Mouse (Mus musculus): ENCODE measurements around the gene Mybphl. TPM values are rescaled to one million over a fixed set of nuclear protein-coding genes. Genes with fewer than 3 reads are reported as not detected.

Mybphl gene
- polyA plus RNA-seq, 1 experiment from 2014 or later, result 0.29 TPM

DNA sequence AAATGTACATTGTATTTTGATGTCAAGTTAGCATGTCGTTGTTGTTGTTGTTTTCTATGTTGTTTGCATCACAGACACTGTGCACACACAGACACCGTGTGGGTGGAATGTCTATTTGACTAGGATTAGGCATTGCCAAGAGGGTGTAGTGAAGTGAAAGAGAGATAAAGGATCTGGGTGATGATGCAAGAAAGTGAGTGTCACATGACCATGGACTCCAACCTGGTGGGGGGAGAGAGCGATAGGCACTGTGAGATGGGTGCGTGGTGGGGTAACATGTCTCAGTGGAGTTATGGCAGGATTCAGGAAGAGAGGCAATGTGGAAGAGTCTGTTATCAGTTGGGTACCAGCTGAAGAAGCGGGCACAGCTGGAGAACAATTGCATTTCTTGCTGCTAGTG is 4.0 kb downstream of the Mybphl start:
- DNase-seq (ENCODE audit: low spot score), result no peak

DNA sequence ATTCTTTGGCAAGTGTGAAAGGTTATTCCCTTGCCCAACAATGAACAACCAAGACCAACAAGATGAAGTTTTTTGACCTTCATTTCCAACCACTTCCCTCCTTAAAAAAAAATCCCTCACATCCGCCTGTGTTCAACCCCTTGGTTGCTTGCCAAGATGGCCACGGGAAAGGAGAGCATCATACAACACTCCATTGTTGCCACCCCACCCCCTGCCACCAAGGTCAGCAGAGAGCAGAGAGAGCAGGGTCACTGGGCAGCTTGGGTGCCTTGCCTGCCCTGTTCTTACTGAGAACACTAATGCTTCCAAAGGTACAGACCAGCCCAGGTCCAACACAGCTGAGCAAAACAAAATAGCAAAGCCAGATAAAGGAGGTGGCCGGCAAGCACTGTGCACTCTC is 7.6 kb downstream of the Mybphl start:
- DNase-seq (ENCODE audit: low spot score), result no peak

DNA sequence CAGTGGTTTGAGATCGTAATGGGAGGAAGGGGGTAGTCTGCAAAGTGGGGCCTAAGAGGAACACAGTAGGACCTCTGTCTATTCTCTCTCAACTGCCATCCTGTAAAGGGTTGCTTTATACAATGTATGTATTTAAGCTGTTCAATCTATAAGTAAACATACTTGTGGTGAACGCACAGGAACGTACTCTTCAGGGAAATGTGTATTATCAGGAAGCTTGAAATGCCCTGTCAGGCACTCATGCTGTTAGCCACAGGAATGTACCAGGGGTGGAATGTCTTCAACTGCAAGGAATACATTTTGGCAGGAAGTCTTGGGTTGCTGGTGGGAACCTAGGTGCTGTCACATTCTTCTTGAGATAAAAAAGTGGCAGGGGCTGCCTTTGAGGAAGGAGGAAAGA is 8.0 kb downstream of the Mybphl start:
- no peak for DNase-seq (ENCODE audit: low spot score)

DNA sequence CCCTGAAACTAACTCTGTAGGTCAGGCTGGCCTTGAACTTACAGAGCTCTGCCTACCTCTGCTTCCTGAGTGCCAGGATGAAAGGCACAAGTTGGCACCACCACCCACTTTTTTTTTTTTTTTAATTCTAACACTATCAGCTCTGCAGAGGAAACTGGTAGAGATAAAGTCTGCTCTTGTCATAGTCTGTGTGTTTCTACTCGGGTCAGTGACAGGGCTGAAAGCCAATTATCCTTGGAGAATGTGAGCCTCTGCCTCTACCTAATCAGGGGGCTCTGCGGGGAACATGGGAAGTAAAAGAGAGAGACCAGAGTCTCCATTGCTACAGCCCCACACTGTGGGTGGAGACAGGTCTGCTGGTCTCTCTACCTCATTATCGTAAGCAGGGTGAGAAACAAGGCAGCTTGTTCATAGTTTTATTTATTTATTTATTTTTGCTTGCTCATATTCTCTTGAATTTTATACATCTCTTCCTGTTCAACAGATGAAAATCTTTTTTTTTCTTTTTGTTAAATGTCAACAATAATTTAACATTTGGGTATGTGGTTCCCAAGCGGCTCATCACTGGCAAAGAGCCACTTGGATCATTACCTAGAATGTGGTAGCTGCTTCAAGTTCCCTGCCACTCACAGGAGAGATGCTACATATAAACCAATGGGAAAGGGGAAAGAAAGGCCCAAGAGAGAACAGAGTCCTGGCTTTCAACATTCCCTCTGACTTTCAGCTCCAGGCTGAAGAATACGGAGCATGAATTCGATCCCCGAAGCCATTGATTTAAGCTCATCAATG is 14.4 kb downstream of the Mybphl start:
- no peak for DNase-seq (ENCODE audit: low spot score)

GRCm38 (mm10) chr3:108380695-108381094 is 16.0 kb downstream of the Mybphl start:
- peak; percentile 16 for DNase-seq (ENCODE audit: low spot score)

- peak; percentile 38 for DNase-seq (ENCODE audit: low spot score)
Measured at GRCm38 (mm10) chr3:108381945-108382875, 17.5 kb downstream of the Mybphl start.

DNA sequence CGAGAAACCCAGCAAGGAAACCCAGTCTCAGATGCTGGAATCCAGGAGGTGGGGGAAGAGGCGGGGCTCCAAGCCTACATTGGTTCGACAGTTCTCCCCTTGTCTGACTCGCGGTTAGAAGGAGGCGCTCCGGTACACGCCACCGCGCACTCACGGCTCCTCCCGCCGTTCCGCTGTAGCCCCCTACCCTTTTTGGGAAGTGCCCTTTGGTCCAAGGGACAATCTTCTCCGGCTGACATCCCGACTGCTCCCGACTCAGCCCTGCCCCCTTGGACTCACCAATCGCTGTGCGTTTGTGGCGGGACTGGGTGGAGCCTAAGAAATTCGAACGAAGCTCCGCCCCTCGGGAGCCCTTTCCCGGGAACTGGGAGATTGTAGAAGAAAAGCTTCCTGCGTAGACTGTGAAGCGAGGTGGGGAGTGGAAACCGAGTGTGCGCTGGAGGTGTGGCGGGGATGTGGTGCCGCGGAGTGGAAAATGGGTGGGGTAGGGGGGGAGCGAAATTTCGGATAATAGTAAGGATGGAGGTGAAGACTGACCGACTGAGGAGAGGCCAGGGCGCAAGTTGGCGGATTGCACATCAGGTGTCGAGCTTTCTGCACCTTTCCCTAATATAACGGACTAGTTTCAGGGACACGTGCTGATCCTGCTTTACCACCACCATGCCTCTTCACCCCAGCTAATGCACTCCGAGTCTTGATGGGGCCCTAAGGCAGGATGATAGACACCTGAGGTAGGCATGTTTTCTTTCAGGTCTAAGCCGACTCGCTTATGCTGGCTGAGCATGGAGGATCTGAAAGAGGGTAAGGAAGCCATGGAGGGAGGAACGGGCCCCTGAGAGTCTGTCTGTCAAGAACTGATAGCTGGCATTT is 19.0 kb downstream of the Mybphl start, which contains the start of gene Psrc1:
Gene Psrc1, plus strand, starts transcription at position 355 of the 870 bp plus-strand sequence.
- DNase-seq (ENCODE audit: low spot score), result peak; percentile 68

- no peak for DNase-seq (ENCODE audit: low spot score)
Measured at GRCm38 (mm10) chr3:108384425-108384824, 19.7 kb downstream of the Mybphl start.

GRCm38 (mm10) chr3:108386186-108386585 is 21.5 kb downstream of the Mybphl start:
- no peak for DNase-seq (ENCODE audit: low spot score)

DNA sequence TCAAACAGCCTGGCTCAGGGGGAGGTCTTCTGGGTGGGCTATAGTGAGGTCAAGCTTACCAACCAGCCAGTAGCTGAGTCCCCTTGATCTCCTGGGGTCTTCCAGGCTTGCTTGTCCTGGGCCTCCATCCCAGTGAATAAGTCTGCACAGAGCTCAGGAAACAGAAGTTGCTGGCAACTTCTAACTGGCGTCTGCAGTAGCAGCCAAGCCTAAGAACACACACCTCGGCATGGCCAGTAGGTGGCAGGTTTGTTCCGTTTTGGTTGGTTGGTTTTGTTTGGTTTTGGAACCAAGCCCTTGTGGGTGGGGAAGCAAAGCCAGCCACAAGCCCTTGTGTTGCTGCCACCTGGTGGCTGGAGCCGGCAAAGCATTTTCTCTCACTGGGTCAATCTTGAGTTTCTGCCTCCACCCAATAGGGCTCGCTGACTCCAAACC is 24.4 kb downstream of the Mybphl start:
- peak; percentile 97 for DNase-seq (ENCODE audit: low spot score)

- no peak for DNase-seq (ENCODE audit: low spot score)
Measured at GRCm38 (mm10) chr3:108392299-108392698, 27.6 kb downstream of the Mybphl start.

DNA sequence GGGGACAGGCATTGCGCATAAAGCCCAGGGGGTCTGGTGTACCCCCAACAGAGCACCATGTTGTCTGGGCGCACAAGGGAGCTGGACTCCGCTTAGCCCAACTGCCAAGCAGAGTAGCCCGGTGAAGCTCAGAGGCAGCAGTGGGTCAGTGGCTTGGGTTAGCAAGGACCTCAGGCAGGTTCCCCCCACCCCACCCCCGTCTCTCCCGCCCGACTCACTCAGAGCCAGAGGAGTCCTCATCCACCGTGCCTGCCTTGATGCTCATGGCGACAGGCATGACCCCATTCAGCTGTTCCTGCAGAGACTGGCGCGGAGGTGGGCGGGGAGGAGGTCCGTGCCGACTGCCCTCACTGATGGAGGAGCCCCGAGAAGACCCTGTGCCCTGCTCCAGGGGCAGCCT is 28.1 kb downstream of the Mybphl start:
- DNase-seq (ENCODE audit: low spot score), result no peak

DNA sequence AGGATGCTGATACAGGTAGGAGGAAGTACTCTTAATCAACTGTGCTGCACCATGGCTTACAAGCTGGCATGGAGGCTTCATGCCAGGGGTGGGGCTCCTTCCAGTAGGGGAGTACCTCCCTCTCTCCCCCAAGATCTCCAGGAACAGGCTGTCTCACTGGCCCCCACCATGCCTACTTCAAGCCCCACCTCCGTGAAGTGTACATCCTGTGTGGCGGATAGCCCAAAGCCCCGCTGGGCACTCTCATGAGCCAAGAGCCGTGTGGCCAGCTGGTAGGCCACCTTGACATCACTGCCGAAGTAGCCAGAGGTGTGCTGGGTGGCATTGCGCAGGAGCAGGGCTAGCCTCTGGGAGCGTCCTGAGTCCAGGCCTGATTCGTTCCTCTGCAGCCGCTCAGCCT is 33.6 kb downstream of the Mybphl start:
- no peak for DNase-seq (ENCODE audit: low spot score)

DNA sequence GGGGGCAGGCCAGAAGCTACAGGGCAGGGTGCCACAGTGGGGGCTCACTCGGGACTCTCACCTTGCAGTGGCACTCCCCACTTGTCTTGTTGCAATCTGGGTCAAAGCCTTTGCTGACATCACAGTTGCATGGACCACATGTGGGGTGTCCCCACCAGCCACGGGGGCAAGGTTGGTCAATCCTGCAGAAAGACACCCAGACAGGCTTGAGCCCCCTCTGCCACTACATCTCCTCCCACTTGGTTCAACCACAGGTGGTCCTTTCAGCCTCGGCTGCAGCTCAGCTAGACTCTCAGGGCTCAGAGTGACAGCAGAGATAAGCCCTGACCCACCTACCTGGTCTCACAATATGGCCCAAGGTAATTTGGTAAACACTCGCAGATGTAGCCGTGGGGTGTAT is 35.7 kb downstream of the Mybphl start:
- no peak for DNase-seq (ENCODE audit: low spot score)

GRCm38 (mm10) chr3:108401692-108402527 is 37.2 kb downstream of the Mybphl start:
- peak; percentile 97 for DNase-seq (ENCODE audit: low spot score)

DNA sequence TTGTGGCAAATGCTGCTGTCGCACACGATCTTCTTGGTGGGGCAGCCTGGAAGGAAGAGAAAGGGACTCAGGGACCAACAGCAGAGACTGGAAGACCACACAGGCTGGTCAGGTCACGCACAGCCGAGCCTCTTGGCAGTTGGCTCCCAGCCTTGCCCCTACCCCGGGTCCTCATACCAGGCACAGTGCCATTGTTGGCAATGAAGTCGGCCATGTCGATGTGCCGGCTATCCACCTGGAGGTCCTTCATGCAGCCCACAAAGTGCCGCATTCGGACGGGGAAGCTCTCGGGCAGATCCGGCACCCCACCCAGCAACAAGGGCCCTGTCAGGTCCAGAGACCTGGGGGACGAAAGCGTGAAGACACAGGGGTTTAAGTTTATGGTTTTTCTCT is 37.8 kb downstream of the Mybphl start:
- DNase-seq (ENCODE audit: low spot score), result no peak

DNA sequence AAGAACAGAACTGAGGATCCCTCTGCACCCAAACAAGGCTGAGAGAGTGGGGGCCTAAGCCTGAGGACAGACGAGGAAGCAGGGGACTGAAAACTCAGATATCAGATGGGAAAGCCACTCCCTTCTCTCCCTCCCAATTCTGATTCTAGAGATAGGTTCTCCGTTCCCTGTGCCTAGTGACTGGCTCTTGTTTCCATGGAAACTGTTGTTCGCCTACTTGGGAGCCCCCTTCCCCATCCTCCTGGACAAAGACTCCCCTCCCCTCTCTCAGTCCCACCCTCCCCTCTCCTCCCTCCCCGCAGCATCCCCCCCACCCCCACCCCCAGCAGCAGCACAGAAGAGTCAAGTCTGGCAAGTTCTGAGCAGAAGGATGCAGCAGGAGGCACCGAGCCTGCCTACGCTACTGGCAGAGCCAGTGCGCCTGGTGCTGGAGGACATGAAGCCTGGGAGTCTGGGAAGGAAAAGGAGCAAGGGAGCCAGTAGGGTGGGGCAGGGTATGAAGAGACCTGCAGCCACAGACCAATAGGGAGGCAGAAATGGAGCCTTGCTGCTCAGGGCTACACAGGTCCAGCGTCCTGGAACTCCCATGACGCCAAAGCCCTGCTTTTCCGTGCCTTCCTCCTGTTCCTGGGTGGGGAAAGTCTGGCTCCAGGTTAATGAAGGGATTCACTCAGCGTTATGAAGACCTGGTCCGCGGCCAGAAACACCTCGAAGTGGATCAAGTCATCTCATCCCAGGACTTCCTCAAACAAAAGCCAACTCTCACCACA is 41.0 kb downstream of the Mybphl start:
- no peak for DNase-seq (ENCODE audit: low spot score)

DNA sequence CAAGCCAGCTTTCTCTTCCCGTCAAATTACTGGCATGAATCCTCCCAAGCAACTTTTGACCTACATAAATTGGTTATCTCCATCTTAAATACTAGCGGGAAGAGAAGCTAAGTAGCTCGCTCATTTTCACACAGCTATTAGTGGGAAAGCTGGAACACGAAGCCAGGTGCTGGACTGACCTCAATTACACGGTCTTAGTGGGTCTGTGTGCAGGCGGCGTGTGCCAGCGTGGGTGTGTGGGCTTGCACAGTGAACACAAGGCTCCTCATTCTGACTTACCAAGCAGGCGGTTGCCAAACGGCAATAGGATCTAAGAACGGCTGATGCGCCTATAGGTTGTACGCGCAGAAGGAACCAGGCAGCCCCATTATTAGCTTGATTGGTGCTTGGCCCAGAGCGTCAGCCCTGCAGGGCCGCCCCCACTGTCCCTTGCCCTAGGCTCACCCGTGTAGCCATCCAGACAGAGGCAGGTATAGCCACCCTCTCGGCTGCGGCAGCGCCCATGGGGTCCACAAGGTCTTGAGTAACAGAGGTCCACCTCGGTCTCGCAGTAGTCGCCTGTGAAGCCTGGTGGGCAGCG is 41.7 kb downstream of the Mybphl start:
- DNase-seq (ENCODE audit: low spot score), result no peak

DNA sequence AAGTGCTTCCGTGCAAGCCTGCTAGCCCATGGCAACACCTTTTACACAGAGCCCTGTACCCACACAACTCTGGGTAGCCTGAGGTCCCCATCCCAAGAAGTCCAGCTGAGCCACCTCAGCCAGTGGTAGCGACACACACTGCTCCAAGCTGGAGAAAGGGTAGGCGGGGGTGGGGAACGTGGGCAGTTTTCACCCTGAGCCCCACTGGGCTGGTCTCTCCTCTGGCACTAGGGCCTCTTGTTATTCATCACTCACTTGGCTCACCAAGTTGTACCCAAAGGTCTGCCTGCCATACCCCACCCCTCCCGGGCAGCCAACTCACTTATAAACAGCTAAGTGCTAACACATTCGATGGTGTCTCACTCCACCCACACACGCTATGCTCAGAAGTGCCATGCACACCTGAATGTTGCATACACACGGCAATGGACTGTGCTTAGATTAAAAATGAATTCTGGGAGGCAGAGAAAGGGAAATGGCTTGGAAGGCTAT is 43.9 kb downstream of the Mybphl start:
- DNase-seq (ENCODE audit: low spot score), result no peak

Data from thymus, postnatal 0 days (tissue).